Mouse (Mus musculus): ENCODE measurements around the gene Cadm4.

Cadm4 gene

DNA sequence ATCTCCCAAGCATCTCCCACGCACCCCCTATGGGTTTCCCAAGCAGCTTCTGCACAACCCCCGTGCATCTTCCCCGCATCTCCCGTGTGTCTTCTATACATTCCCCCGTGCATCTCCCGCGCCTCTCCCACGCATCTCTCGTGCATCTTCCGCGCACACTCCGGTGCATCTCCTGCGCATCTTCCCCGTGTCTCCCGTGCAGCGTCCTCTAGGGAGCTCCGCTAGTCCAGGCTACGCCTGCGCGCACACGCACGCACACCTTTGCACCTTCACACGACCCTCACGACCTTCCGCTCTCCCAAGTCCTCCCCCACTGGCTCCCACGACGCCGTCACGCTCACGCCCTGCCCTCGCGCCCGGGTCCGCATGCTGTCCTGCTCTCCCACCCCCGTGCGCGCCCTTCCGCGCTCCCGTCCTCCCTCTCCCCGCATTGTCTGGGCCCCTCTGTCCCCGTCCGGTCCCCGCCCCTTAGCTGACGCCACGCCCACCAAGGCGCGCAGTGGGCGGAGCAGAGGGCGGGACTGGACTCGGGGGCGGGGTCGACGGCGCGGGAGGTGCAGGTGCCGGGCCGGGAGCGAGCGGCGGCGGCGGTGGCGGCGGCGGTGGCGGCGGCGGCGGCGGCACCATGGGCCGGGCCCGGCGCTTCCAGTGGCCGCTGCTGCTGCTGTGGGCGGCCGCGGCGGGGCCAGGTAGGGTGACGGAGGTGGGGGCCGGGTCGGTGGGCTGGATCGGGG, at the start of gene Cadm4:
Cadm4 (plus strand) TSS at position 550 of the 734 bp plus-strand sequence.
- no peak for TF ChIP-seq GATA4 (IDR thresholded peaks at IDR 0.05; ENCODE audit: insufficient replicate concordance, low read length)

GRCm38 (mm10) chr7:24435305-24435704, 46.5 kb upstream of the Cadm4 start:
- no peak for TF ChIP-seq GATA4 (IDR thresholded peaks at IDR 0.05; ENCODE audit: insufficient replicate concordance, low read length)

DNA sequence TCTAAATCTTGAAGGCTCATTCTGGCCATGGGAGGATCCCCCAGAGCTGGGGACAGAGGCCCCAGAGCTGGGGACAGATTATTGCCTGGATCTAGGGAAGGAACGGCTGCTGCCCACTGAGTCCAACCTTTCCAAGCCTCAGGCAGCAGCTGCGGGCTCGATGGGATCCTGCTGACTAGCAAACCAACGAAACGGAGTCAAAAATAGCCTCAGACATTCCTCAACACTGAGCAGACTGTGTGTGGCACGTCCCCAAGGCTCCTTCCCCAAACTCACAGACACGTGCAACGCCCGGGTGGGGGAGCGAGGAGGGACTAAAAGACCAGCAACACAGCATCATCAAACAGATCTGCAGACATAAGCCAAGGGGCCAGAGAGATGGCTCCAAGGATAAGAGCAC, 43.8 kb upstream of the Cadm4 start:
- TF ChIP-seq GATA4 (IDR thresholded peaks at IDR 0.05; ENCODE audit: insufficient replicate concordance, low read length) = no peak

DNA sequence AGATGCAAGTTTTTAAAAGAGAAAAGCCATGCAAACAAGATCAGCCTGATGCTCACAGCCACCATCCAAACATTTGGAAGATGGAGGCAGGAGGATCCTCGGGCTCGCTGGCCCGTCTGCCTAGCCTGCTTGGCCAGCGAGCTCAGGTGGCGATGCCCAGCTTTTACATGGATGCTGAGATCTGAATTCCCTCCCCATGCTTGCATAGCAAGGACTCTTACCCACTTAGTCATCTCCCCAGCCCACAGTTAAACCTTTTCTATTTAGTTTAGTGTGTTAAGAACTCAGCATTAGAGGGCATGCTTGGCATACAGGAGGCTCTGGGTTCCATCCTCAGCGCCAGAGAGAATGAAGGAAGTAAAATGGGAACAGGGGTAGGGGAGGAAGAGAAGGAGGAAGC, 42.6 kb upstream of the Cadm4 start:
- no peak for TF ChIP-seq GATA4 (IDR thresholded peaks at IDR 0.05; ENCODE audit: insufficient replicate concordance, low read length)

DNA sequence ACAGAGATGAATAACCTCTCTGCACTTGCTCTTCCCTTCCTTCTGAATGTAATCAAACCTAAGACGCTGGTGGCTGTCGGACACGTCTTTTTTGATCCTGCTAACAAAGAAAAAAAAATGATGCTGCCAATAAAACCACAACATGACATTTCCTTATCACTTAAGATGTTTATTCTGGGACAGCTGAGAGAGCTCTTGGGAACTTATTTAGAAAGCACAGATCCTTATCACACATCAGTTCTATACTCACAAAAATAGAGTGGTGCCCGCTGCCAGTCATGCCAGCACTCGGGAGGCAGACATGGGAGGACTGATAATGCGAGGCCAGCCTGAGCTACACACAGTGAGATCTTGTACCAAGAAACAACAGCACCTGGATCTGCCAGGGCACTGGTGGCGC, 41.9 kb upstream of the Cadm4 start:
- TF ChIP-seq GATA4 (IDR thresholded peaks at IDR 0.05; ENCODE audit: insufficient replicate concordance, low read length) = no peak

DNA sequence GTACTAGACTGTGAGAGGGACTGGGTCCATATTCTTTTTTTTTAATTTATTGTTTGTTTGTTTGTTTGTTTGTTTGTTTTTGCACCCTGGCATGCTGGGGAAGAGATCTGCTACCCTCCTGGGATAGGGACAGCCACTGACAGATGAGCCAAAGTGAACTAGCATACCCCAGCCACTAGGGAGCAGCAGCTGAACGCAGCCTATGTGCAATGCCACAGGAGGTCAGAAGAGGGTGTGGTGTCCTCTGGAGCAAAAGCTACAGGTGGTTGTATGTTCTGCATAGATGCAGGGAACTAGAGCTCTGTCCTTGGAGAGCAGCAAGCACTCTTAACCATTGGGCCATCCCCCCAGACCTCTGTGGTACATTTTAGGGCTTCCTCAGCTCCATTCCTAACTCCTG, 40.0 kb upstream of the Cadm4 start:
- TF ChIP-seq GATA4 (IDR thresholded peaks at IDR 0.05; ENCODE audit: insufficient replicate concordance, low read length) = no peak

GRCm38 (mm10) chr7:24442313-24442712, 39.5 kb upstream of the Cadm4 start:
- TF ChIP-seq GATA4 (IDR thresholded peaks at IDR 0.05; ENCODE audit: insufficient replicate concordance, low read length) = no peak

DNA sequence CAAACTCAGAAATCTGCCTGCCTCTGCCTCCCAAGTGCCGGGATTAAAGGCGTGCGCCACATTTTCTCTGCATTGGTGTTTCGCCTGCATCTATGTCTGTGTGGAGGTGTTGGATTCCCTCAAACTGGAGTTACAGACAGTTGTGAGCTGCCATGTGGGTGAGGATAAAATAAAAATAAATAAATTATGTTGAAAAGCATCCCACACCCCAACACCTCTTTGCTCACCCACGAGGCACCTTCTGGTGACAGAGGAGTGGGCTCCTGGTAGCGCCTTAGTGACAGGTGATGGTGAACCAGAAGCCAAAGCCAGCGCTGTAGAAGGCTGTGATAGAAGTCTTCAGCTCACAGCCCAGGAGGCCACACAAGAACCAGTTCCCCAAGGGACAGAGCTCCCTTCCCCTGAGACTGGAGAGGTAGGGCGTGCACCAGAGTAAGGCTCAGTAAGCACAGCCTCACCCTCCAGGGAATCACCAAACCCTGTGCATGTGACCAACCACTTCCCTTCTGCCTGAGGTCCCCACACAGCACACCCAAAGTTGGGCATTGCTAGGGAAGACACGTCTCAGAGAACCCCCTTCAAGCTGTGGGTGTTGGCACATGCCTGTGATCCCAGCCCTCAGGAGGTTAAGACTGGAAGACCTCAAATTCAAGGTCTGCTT, 36.4 kb upstream of the Cadm4 start:
- no peak for TF ChIP-seq GATA4 (IDR thresholded peaks at IDR 0.05; ENCODE audit: insufficient replicate concordance, low read length)

- no peak for TF ChIP-seq GATA4 (IDR thresholded peaks at IDR 0.05; ENCODE audit: insufficient replicate concordance, low read length)
Observed at GRCm38 (mm10) chr7:24446697-24447340, 35.0 kb upstream of the Cadm4 start.

- no peak for TF ChIP-seq GATA4 (IDR thresholded peaks at IDR 0.05; ENCODE audit: insufficient replicate concordance, low read length)
Observed at GRCm38 (mm10) chr7:24448782-24449517, 32.9 kb upstream of the Cadm4 start.

GRCm38 (mm10) chr7:24450585-24451017, 31.2 kb upstream of the Cadm4 start:
- TF ChIP-seq GATA4 (IDR thresholded peaks at IDR 0.05; ENCODE audit: insufficient replicate concordance, low read length) = no peak

GRCm38 (mm10) chr7:24451855-24452311, 29.9 kb upstream of the Cadm4 start, which contains the start of gene Irgc1:
Gene Irgc1 (minus strand): TSS chr7:24452297.
- no peak for TF ChIP-seq GATA4 (IDR thresholded peaks at IDR 0.05; ENCODE audit: insufficient replicate concordance, low read length)

- TF ChIP-seq GATA4 (IDR thresholded peaks at IDR 0.05; ENCODE audit: insufficient replicate concordance, low read length) = no peak
Observed at GRCm38 (mm10) chr7:24454199-24454598, 27.6 kb upstream of the Cadm4 start.

DNA sequence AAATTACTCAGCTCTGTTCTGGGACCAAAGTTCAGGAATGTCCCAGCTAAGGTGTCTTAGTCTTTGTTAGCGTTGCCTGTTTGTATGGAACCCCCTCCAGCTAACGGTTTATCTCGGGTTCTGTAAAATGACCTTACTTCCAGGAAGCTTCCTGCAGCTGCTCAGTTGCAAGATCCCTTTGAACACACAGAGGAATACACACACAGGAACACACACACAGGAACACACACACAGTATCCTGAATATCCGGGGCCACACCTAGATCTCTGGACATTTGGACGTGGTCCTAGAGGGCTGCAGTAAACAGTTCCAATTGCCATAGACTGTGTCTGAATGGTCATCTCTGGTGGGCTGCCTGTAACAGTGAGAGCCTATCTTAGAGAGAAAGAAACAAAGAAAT, 26.1 kb upstream of the Cadm4 start:
- no peak for TF ChIP-seq GATA4 (IDR thresholded peaks at IDR 0.05; ENCODE audit: insufficient replicate concordance, low read length)

DNA sequence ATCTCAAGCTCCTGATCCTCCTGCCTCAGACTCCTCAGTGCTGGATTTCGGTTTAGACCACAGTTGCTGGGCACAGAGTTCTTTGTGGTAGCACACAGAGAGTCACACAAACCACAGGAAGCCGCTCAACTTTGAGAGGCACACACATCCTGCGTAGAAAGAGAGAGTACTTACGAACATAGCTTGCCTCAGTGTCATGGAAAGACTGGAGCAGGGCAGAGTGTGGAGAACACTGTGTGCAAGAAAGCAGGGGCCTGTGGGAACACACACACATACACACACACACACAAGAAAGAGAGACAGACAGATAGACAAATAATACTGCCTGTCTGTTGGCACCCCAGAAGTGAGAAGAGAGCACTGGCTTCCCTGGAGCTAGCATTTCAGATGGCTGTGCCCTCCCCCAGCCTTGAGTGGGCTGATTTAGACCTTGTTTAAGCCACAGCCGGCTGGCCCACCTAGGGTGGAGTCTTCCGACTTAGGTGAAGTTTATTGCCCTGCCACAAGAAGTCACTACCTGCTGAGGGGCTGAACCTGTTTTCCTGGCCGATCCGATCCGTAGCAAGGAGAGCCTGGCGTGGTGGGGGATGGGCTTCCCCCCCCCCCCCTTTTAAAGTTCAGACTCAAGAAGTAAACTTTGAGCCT, 24.0 kb upstream of the Cadm4 start:
- no peak for TF ChIP-seq GATA4 (IDR thresholded peaks at IDR 0.05; ENCODE audit: insufficient replicate concordance, low read length)

Measured in liver, adult (tissue).